8 mouse cellular contexts compared by ENCODE assay signal in genomic region chr7:63754573-63755475, GRCm38 (mm10).
DNase-seq lines count a peak whose midpoint lies in the region; ATAC-seq and TF ChIP-seq lines count a peak whose summit lies in the region.

No protein-coding gene starts in this region.

- WGBS in embryonic facial prominence, embryonic 11.5 days, result 1% methylated on average over 43 of the region's 43 CpGs
- 2% methylated on average over 43 of the region's 43 CpGs for WGBS in heart, embryonic 11.5 days (ENCODE audit: insufficient replicate concordance)
- 3% methylated on average over 42 of the region's 43 CpGs for WGBS in kidney, embryonic 15.5 days
- 2% methylated on average over 42 of the region's 43 CpGs for WGBS in limb, embryonic 15.5 days
- WGBS in midbrain, postnatal 0 days, result 9% methylated on average over 42 of the region's 43 CpGs

- H3K4me1 ChIP-seq in embryonic facial prominence, embryonic 11.5 days (ENCODE audit: control insufficient read depth, insufficient read depth, low read length), result no peaks in the 10 kb centered on the region
- peaks cover 5% of the 10 kb centered on the region for H3K4me1 ChIP-seq in heart, embryonic 11.5 days (ENCODE audit: control insufficient read depth, insufficient read depth, low read length)
- peaks cover 33% of the 10 kb centered on the region for H3K4me1 ChIP-seq in kidney, embryonic 15.5 days
- H3K4me1 ChIP-seq in limb, embryonic 15.5 days, result peaks cover 40% of the 10 kb centered on the region
- H3K4me1 ChIP-seq in midbrain, postnatal 0 days (ENCODE audit: insufficient read depth, low read length), result peaks cover 5% of the 10 kb centered on the region; the same call in 1 of the 2 replicates

- peak overlapping the region; percentile 79 for H3K4me2 ChIP-seq in embryonic facial prominence, embryonic 11.5 days (ENCODE audit: low read depth, low read length)
- H3K4me2 ChIP-seq in heart, embryonic 11.5 days, result peak overlapping the region; percentile 74
- H3K4me2 ChIP-seq in kidney, embryonic 15.5 days, result peak overlapping the region; percentile 67
- H3K4me2 ChIP-seq in limb, embryonic 15.5 days, result peak overlapping the region; percentile 64
- H3K4me2 ChIP-seq in midbrain, postnatal 0 days (ENCODE audit: low read depth, low read length, poor library complexity, severe bottlenecking), result peak overlapping the region; percentile 56

- H3K27ac ChIP-seq in embryonic facial prominence, embryonic 11.5 days (replicated peaks; ENCODE audit: low read depth, low read length), result no peak overlapping the region
- H3K27ac ChIP-seq in heart, embryonic 11.5 days (ENCODE audit: low read depth, low read length), result no peak overlapping the region
- H3K27ac ChIP-seq in kidney, embryonic 15.5 days, result no peak overlapping the region
- H3K27ac ChIP-seq in limb, embryonic 15.5 days, result no peak overlapping the region; the same call in 1 of the 2 replicates
- peak overlapping the region; percentile 26; the same call in 1 of the 2 replicates for H3K27ac ChIP-seq in midbrain, postnatal 0 days (ENCODE audit: low read depth, low read length)

- TF ChIP-seq CTCF in midbrain, postnatal 0 days (IDR thresholded peaks at IDR 0.05), result no peak

- peak overlapping the region; percentile 51 for H3K9ac ChIP-seq in embryonic facial prominence, embryonic 11.5 days (replicated peaks; ENCODE audit: low read length)
- H3K9ac ChIP-seq in heart, embryonic 11.5 days (ENCODE audit: low read depth, low read length), result peak overlapping the region; percentile 47
- H3K9ac ChIP-seq in kidney, embryonic 15.5 days, result peak overlapping the region; percentile 25
- peak overlapping the region; percentile 20; the same call in 1 of the 2 replicates for H3K9ac ChIP-seq in limb, embryonic 15.5 days
- peak overlapping the region; percentile 6 for H3K9ac ChIP-seq in midbrain, postnatal 0 days (replicated peaks; ENCODE audit: low read length, poor library complexity, severe bottlenecking)

- H3K36me3 ChIP-seq in embryonic facial prominence, embryonic 11.5 days (replicated peaks; ENCODE audit: control insufficient read depth, insufficient read depth, low read depth, low read length), result no peaks in the 10 kb centered on the region
- H3K36me3 ChIP-seq in heart, embryonic 11.5 days (ENCODE audit: control insufficient read depth, insufficient read depth, low read length), result no peaks in the 10 kb centered on the region
- no peaks in the 10 kb centered on the region for H3K36me3 ChIP-seq in kidney, embryonic 15.5 days
- H3K36me3 ChIP-seq in limb, embryonic 15.5 days, result no peaks in the 10 kb centered on the region
- H3K36me3 ChIP-seq in midbrain, postnatal 0 days (ENCODE audit: insufficient read depth, low read length), result no peaks in the 10 kb centered on the region; the same call in 1 of the 2 replicates

- peak overlapping the region; percentile 31 for H3K4me3 ChIP-seq in embryonic facial prominence, embryonic 11.5 days (ENCODE audit: low read depth, low read length)
- H3K4me3 ChIP-seq in heart, embryonic 11.5 days (ENCODE audit: low read depth, low read length), result peak overlapping the region; percentile 42
- H3K4me3 ChIP-seq in kidney, embryonic 15.5 days (replicated peaks), result peak overlapping the region; percentile 39
- peak overlapping the region; percentile 39 for H3K4me3 ChIP-seq in limb, embryonic 15.5 days
- H3K4me3 ChIP-seq in midbrain, postnatal 0 days (ENCODE audit: low read depth, low read length), result peak overlapping the region; percentile 23; the same call in 1 of the 2 replicates

- DNase-seq in ovary, postnatal 36 days (ENCODE audit: low spot score), result peak; percentile 50
- DNase-seq in ovary, postnatal 14 days (ENCODE audit: low spot score), result no peak
- peak; percentile 33 for DNase-seq in embryonic facial prominence, embryonic 11.5 days (ENCODE audit: low spot score)
- no peak for DNase-seq in midbrain, postnatal 0 days (ENCODE audit: low spot score)
- peak; percentile 51 for DNase-seq in thymus, postnatal 14 days

- ATAC-seq in embryonic facial prominence, embryonic 11.5 days (replicated peaks; ENCODE audit: insufficient number of reproducible peaks, low FRiP score, low TSS enrichment, low read depth), result no peak; the same call in 1 of the 2 replicates
- no peak for ATAC-seq in heart, embryonic 11.5 days (replicated peaks; ENCODE audit: insufficient number of reproducible peaks, low FRiP score, low TSS enrichment)
- ATAC-seq in kidney, embryonic 15.5 days (replicated peaks; ENCODE audit: low FRiP score), result no peak; the same call in 1 of the 2 replicates
- no peak for ATAC-seq in limb, embryonic 15.5 days (ENCODE audit: insufficient number of reproducible peaks, low FRiP score, low TSS enrichment, low read depth)
- no peak for ATAC-seq in midbrain, postnatal 0 days (ENCODE audit: low FRiP score)

- no peaks in the 10 kb centered on the region for H3K9me3 ChIP-seq in embryonic facial prominence, embryonic 11.5 days (replicated peaks; ENCODE audit: control insufficient read depth, low read length)
- no peaks in the 10 kb centered on the region for H3K9me3 ChIP-seq in heart, embryonic 11.5 days (replicated peaks; ENCODE audit: control insufficient read depth, low read length)
- no peaks in the 10 kb centered on the region for H3K9me3 ChIP-seq in kidney, embryonic 15.5 days (replicated peaks)
- H3K9me3 ChIP-seq in limb, embryonic 15.5 days, result no peaks in the 10 kb centered on the region
- H3K9me3 ChIP-seq in midbrain, postnatal 0 days (ENCODE audit: low read length), result no peaks in the 10 kb centered on the region

- H3K27me3 ChIP-seq in embryonic facial prominence, embryonic 11.5 days (ENCODE audit: control insufficient read depth, insufficient read depth, low read length), result peaks cover 57% of the 10 kb centered on the region
- peaks cover 65% of the 10 kb centered on the region for H3K27me3 ChIP-seq in heart, embryonic 11.5 days (ENCODE audit: control insufficient read depth, insufficient read depth, low read length)
- peaks cover 68% of the 10 kb centered on the region for H3K27me3 ChIP-seq in kidney, embryonic 15.5 days
- H3K27me3 ChIP-seq in limb, embryonic 15.5 days, result peaks cover 76% of the 10 kb centered on the region
- peaks cover 28% of the 10 kb centered on the region for H3K27me3 ChIP-seq in midbrain, postnatal 0 days (ENCODE audit: insufficient read depth, low read length)

Comparison
In these comparisons a context has a peak if more than half of its experiments do, and no peak if none do; other contexts are left out.
1. DNase-seq: peak in ovary, postnatal 36 days (single experiment), embryonic facial prominence, embryonic 11.5 days (single experiment) and thymus, postnatal 14 days (single experiment); none in ovary, postnatal 14 days (single experiment) and midbrain, postnatal 0 days (single experiment).
2. Peak in every context shown above with its lines, with median percentiles within 50 percentile points of each other: H3K4me2 ChIP-seq, H3K4me3 ChIP-seq and H3K9ac ChIP-seq.